Mouse (Mus musculus) cerebellum, adult 2 months (tissue): ENCODE measurements around the gene Dhx16. TPM values are rescaled to one million over a fixed set of nuclear protein-coding genes. Genes with fewer than 3 reads are reported as not detected.
A peak's percentile ranks its signal among the peaks of the same experiment; 100 is the strongest.

ENCODE experiments used
- DNase-seq, 2 experiments: peaks; one replicate each; pipeline ENCODE4 v3.0.0; 2021
- H3K27ac ChIP-seq: fragments of 200-500 bp; 2 replicates; pipeline ENCODE4 v1.5.1; 2012; ENCODE audit warnings: low read length, control low read depth, inconsistent platforms; ENCODE audit not compliant: insufficient read depth
- H3K27me3 ChIP-seq: fragments of 200-500 bp; 2 replicates; pipeline ENCODE4 v1.6.1; 2012; ENCODE audit warnings: inconsistent platforms, mild to moderate bottlenecking, low read length, moderate library complexity; ENCODE audit not compliant: control insufficient read depth, insufficient read depth
- H3K4me1 ChIP-seq: fragments of 200-500 bp; 2 replicates; pipeline ENCODE4 v1.6.1; 2011; ENCODE audit warnings: low read length; ENCODE audit not compliant: control insufficient read depth, insufficient read depth
- H3K4me3 ChIP-seq: fragments of 200-500 bp; replicated peaks from 2 replicates; pipeline ENCODE3; 2011; ENCODE audit warnings: mild to moderate bottlenecking, low read depth, low read length, control low read depth; ENCODE audit not compliant: insufficient read depth
- CTCF ChIP-seq: fragments of 200-500 bp; IDR thresholded peaks from 2 replicates; pipeline ENCODE4 v1.5.1; 2011; ENCODE audit warnings: low read depth, mild to moderate bottlenecking, control low read depth, low read length, moderate library complexity, borderline replicate concordance; ENCODE audit not compliant: insufficient read depth
- POLR2A ChIP-seq: fragments of 200-500 bp; IDR thresholded peaks from 2 replicates; pipeline ENCODE4 v1.6.1; 2011; ENCODE audit warnings: low read length, control low read depth, borderline replicate concordance; ENCODE audit not compliant: insufficient read depth
- WGBS: fragments of 180-500 bp; shearing (Covaris S2); methylation state at CpG from one replicate; pipeline ENCODE4 v1.1.7; 2018; 5-methylcytosine and 5-hydroxymethylcytosine counted together
- polyA plus RNA-seq: library from polyadenylated mRNA; depleted of rRNA; stranded (reverse); fragments of >200 nt; gene quantifications from 2 replicates; pipeline ENCODE4 v1.2.3, GENCODE M21; 2012

Gene Dhx16
- polyA plus RNA-seq, 1 experiment, result 52.2 TPM

- under 1% methylated on average over 13 of the region's 13 CpGs for WGBS
- Histone ChIP-seq H3K4me3 (peak overlapping the region; percentile 99), H3K27me3 (no peaks in the 10 kb centered on the region), H3K4me1 (no peaks in the 10 kb centered on the region; the same call in 1 of the 2 replicates), H3K27ac (peak overlapping the region; percentile 93)
- TF ChIP-seq POLR2A, result peak; percentile 70; the same call in 1 of the 2 replicates
- TF ChIP-seq CTCF, result no peak
- peak; percentile 66 to 84 for DNase-seq
Observed at GRCm38 (mm10) chr17:35917463-35918251, 38.0 kb downstream of the Dhx16 start.

- WGBS, result under 1% methylated on average over 11 of the region's 11 CpGs
- H3K27me3 ChIP-seq, result no peaks in the 10 kb centered on the region
- peak overlapping the region; percentile 99 for H3K4me3 ChIP-seq
- TF ChIP-seq CTCF (no peak), POLR2A (no peak)
- peaks cover 4% of the 10 kb centered on the region; the same call in 1 of the 2 replicates for H3K4me1 ChIP-seq
- DNase-seq, result peak; percentile 63 to 67
- peak overlapping the region; percentile 97 for H3K27ac ChIP-seq
Observed at GRCm38 (mm10) chr17:35918276-35919059, 38.8 kb downstream of the Dhx16 start.

GRCm38 (mm10) chr17:35919060-35919715 lies 39.6 kb downstream of the Dhx16 start:
- H3K4me3 ChIP-seq, result peak overlapping the region; percentile 99
- TF ChIP-seq CTCF (no peak), POLR2A (peak; percentile 51; the same call in 1 of the 2 replicates)
- peak overlapping the region; percentile 97 for H3K27ac ChIP-seq
- peaks cover 4% of the 10 kb centered on the region; the same call in 1 of the 2 replicates for H3K4me1 ChIP-seq
- H3K27me3 ChIP-seq, result no peaks in the 10 kb centered on the region
- WGBS, result under 1% methylated on average over 7 of the region's 7 CpGs
- peak; percentile 95 to 97 for DNase-seq

GRCm38 (mm10) chr17:35919864-35920301 lies 40.3 kb downstream of the Dhx16 start:
- Histone ChIP-seq H3K4me1 (peaks cover 4% of the 10 kb centered on the region; the same call in 1 of the 2 replicates), H3K4me3 (peak overlapping the region; percentile 20), H3K27ac (no peak overlapping the region; the same call in 1 of the 2 replicates), H3K27me3 (no peaks in the 10 kb centered on the region)
- no peak for DNase-seq
- TF ChIP-seq CTCF (no peak), POLR2A (no peak)
- 12% methylated on average over 6 of the region's 6 CpGs for WGBS

GRCm38 (mm10) chr17:35920384-35920783 lies 40.8 kb downstream of the Dhx16 start:
- Histone ChIP-seq H3K4me1 (peaks cover 4% of the 10 kb centered on the region; the same call in 1 of the 2 replicates), H3K4me3 (no peak overlapping the region)
- 74% methylated on average over 1 of the region's 1 CpGs for WGBS

GRCm38 (mm10) chr17:35920862-35921562 lies 41.4 kb downstream of the Dhx16 start:
- DNase-seq, result peak in 1 of 2 experiments; percentile 49
- no peaks in the 10 kb centered on the region for H3K27me3 ChIP-seq
- no peak overlapping the region for H3K4me3 ChIP-seq
- H3K4me1 ChIP-seq, result peaks cover 4% of the 10 kb centered on the region; the same call in 1 of the 2 replicates
- TF ChIP-seq POLR2A (no peak), CTCF (no peak)
- no peak overlapping the region; the same call in 1 of the 2 replicates for H3K27ac ChIP-seq
- whole genome bisulfite sequencing, result 64% methylated on average over 5 of the region's 5 CpGs

More at GRCm38 (mm10) chr17:35920384-35920783, 40.8 kb downstream of the Dhx16 start:
- no peak for TF ChIP-seq CTCF
- no peak for TF ChIP-seq POLR2A
- Histone ChIP-seq H3K27me3 (no peaks in the 10 kb centered on the region), H3K27ac (no peak overlapping the region; the same call in 1 of the 2 replicates)
- no peak for DNase-seq
